Mouse (Mus musculus) T-helper 1 cell (primary cell): Measurements from ENCODE around the gene P3h3.
"Not testable (repeated sequence)": the region's sequence is repeated elsewhere in the genome, so short reads cannot be mapped to it uniquely, and the experiment has no call there.

Experiments used
- in situ Hi-C: fragments of 300-600 bp; cut with MboI, MseI; formaldehyde crosslinking; loops from one replicate; pipeline ENCODE4 v1.15.1; 2025; ENCODE audit warnings: high pct_unique_total_duplicates

P3h3 gene

DNA sequence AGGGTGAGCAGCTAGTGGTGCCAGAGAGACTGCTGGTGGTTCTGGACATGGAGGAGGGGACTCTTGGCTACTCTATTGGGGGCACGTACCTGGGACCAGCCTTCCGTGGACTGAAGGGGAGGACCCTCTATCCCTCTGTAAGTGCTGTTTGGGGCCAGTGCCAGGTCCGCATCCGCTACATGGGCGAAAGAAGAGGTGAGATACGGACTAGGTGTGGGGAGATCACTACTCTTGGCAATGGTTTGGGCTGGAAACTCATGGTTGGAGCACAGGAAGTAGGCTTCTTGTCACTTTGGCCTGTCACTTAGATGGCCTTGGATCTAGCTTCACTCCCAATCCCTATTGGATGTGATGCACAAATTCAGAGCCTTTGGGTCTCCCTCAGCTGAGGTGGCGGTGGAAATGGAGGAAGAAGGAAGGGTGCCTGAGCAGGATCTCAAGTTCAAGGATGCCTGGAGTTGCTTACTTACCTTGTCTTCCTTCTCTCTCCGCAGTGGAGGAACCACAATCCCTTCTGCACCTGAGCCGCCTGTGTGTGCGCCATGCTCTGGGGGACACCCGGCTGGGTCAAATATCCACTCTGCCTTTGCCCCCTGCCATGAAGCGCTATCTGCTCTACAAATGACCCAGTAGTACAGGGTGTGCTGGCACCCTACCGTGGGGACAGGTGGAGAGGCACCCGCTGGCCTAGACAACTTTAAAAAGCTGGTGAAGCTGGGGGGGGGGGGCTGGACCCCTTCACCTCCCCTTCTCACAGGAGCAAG lies 47.6 kb downstream of the P3h3 start:
- in situ Hi-C loops, result no loop called here

- in situ Hi-C loops, result no loop called here
Measured at GRCm38 (mm10) chr6:124809052-124809774, 48.3 kb downstream of the P3h3 start.

DNA sequence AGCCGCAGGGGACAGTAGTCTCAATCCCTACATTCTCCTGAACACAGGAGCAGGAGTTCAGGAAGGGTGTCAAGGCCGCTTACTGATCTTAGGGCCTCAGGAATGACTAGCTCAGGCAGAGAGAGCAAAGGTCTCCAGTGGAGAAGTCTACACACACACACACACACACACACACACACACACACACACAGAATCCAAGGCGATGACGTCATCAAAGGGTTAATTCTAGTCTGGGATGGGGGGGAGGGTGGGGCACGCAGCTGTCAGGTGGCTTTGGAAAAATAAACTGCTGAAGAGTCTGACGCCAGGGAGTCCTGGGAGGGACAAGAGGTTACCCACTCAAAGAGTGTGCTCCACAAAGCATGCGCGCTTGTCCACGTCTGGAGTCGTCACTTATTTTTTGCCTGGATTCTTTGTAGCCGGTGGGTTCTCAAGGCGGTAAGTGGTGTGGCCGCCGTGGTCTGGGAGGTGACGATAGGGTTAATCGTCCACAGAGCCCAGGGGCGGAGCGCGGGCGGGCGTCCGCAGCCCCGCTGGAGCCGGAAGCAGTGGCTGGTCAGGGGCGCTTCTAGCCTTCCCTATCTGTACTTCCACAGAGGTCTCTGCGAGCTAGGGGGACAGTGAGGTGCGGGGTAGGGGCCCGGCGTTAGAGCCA lies 49.1 kb downstream of the P3h3 start, which contains the start of gene Spsb2:
Gene Spsb2 (plus strand): TSS at position 304 of the 655 bp plus-strand sequence.
- in situ Hi-C loops, result no loop called here

GRCm38 (mm10) chr6:124807986-124808357 lies 49.6 kb downstream of the P3h3 start:
- in situ Hi-C loops, result no loop called here

- in situ Hi-C loops, result no loop called here
Measured at GRCm38 (mm10) chr6:124807366-124807765, 50.2 kb downstream of the P3h3 start.

DNA sequence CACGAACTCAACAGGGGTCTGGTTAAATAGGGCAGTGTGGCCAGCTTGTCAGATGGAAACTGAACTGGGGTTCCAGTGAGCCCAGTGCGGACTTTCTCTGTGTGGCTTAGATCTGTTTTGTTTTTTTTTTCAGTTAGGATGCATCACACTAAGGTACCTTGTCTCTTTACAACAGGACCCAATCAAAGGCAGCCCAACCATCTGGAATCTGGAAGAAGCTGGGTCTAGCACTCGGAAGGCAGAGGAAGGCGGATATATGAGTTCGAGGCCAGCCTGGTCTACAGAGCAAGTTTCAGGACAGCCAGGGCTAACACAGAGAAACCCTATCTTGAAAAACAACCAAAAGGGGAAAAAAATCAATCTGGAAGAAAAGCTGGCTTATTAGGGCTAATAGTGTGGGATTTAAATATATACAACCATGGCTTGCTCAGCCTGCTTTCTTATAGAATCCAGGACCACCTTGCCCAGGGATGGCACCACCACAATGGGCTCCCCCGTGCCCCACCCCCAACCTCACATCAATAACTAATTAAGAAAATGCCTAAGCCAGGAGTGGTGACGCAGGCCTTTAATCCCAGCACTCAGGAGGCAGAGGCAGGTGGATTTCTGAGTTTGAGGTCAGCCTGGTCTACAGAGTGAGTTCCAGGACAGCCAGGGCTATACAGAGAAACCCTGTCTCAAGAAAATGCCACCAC lies 51.0 kb downstream of the P3h3 start:
- in situ Hi-C loops, result no loop called here

DNA sequence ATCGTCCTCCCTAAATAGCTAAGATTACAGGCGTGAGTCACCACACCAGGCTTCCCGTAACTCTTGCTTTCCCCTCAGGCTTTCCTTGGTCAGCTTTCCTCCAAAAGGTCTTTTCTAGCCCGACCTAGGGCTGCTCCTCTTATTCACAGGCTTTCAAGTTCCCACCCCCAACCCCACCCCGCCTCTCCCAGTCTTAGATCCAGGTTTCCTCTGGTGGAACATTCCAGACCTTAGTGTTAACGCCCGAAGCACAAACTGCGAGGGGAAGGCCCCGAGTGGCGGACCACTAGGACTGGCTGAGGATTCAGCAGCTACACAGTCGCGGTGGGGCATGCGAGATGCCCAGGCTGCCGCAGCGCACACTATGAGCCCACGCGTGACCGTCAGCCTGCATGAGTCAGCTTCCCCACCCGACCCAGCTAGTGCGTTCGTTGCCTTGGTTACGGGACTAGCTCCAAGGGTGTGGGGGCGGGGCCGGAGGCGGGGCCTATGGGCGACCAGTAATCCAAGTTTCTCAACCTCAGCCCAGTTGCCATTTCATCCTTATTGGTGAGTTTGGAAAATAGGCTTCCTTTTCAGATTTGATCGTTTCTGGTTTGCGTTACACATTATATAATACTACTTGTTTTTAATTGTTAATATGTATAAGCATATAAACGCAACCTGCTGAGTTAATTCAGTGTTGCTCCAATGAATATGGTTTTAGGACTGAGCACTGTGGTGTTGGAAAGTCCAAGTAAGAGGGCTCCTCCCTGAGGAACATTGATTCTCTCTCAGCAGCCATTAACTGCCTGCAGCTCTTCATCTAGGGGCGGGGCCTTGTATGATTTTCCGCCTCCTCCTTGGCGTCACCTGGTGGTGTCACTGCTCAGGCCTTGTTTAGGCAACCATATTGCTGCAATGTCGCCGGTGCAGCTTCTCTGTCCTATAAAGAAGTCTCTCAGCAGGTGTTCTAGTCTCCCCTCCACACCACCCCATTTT lies 51.9 kb downstream of the P3h3 start:
- in situ Hi-C loops, result no loop called here

DNA sequence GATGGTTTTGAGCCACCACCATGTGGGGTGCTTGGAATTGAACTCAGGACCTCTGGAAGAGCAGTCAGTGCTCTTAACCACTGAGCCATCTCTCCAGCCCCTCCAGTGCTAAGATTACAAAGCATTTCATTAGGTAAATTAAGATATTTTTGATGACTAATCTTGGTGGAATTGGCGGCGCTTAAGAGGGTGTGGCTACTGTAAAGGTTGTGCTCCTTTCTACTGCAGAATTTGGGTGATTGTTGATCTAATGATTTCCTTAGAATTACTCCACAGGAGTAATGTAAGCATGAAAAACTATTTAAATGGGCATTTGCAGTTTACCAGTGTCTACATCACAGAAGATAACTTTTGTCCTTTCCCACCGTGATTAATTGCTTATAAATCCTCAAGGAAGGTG lies 53.2 kb downstream of the P3h3 start:
- in situ Hi-C loops, result no loop called here

DNA sequence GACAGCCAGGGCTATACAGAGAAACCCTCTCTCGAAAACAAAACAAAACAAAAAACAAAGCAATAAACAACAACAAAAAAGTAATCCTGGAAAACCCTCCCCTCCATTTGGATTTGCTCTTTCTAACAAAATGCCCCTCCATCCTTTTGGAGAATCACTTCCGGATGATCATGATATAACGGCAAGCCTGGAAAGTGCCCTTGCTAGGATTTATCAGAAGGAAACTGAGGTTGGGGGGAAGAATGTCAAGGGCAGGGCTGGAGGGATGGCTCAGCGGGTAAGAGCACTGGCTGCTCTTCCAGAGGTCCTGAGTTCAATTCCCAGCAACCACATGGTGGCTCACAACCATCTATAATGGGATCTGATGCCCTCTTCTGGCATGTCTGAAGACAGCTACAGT lies 53.9 kb downstream of the P3h3 start:
- in situ Hi-C loops, result not testable (repeated sequence)

- in situ Hi-C loops, result no loop called here
Measured at GRCm38 (mm10) chr6:124803061-124803460, 54.5 kb downstream of the P3h3 start.

DNA sequence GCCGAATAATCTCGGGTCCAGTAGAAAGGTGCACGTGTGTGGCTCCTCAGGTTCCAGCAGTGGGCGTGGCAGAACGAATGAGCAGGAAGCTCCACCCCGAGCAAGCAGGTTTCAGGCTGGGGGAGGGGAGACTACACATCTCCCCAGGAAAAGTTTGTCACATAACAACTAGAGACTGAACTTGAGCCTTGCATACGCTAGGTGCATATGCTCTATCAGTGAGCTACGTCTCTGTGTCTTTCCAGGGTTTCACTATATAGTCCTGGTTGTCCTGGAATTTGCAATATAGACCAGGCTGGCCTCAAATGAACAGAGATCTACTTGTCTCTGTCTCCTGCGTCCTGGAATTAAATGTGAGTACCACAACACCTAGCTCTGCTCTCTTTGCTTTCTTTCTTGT lies 55.2 kb downstream of the P3h3 start:
- in situ Hi-C loops, result not testable (repeated sequence)

DNA sequence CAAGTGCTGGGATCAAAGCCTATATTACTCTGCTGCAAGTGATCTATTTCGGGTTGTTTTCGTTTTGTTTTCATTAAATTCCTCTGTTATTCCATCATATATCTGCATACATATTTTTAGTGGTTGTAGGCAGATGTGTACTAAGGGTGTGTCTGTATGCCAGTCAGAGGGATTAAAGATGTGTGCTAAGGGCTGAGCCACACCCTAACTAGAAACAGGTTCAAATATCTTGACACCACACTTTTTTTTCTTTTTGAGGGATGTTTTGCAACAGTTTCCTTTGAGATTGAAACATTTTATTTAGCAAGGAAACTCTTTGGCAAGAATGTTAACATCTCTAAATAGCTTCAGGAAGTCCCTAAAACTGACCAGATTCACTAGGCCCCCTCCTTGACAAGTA lies 61.4 kb downstream of the P3h3 start:
- in situ Hi-C loops, result no loop called here

DNA sequence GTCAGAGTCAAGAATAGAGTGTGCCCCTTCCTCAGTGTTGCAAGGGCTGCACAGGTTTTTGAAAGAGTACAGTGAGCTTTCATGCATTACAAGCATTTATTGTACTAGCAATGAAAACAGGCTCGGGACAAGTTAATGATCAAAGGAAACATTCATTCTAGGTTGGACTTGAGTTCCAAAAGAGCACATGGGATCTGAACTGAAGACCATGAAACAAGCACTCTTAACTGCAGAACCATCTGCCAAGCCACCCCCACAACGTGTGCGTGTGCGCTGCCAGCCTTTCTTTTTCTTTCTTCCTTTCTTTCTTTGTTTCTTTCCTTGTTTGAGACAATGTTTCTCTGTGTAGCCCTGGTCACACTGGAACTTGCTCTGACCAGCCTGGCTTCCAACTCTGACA lies 61.8 kb downstream of the P3h3 start:
- in situ Hi-C loops, result no loop called here

GRCm38 (mm10) chr6:124791911-124792310 lies 65.6 kb downstream of the P3h3 start:
- in situ Hi-C loops, result no loop called here
